Mouse (Mus musculus) bone marrow, adult 2 months (tissue): Measurements from ENCODE around the gene Gm45062.

Source experiments
- CTCF ChIP-seq: fragments of 200-500 bp; IDR thresholded peaks from 2 replicates; pipeline ENCODE4 v1.5.1; 2011; ENCODE audit warnings: low read length, control low read depth; ENCODE audit not compliant: control insufficient read depth, insufficient read depth
- POLR2A ChIP-seq: fragments of 200-500 bp; IDR thresholded peaks from 2 replicates; pipeline ENCODE4 v1.6.1; 2011; ENCODE audit warnings: low read depth, mild to moderate bottlenecking, control low read depth, low read length, borderline replicate concordance; ENCODE audit not compliant: control insufficient read depth

DNA sequence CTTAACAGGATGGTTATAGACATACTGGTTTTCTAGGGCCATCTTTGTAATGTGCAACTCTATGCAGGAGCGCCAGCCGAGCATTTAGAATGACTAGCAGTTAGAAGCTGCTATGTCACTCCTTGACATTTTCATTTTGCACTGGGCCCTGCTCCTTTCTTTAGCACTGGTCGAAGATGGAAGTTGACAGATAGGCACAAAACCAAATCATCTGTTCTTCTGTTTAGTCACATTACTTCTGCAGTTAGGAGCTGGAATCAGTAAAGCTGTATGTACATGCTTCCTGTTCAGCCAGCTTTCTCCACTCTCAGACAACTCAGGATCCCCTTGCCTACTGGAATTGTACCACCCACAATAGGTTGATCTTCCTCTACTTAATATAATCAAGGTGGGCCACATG lies 48.6 kb upstream of the Gm45062 start:
- no peak for TF ChIP-seq POLR2A
- TF ChIP-seq CTCF: no peak
